Mouse (Mus musculus): ENCODE results near the gene Bbx. TPM values are rescaled to one million over a fixed set of nuclear protein-coding genes. Genes with fewer than 3 reads are reported as not detected.

Bbx gene
- polyA plus RNA-seq, 1 experiment: 10.5 TPM

GRCm38 (mm10) chr16:50428871-50429691 lies 3.1 kb downstream of the Bbx start:
- H3K4me3 ChIP-seq (replicated peaks; ENCODE audit: control insufficient read depth, low read depth, low read length): peak overlapping the region; percentile 78
- WGBS: 11% methylated on average over 23 of the region's 23 CpGs
- H3K4me1 ChIP-seq (ENCODE audit: control insufficient read depth, insufficient read depth, low read length): no peaks in the 10 kb centered on the region
- H3K27ac ChIP-seq (ENCODE audit: control insufficient read depth, insufficient read depth, low read depth, low read length, poor library complexity): no peak overlapping the region
- TF ChIP-seq POLR2A (IDR thresholded peaks at IDR 0.05; ENCODE audit: borderline replicate concordance, control insufficient read depth, low read depth, low read length) (no peak), CTCF (IDR thresholded peaks at IDR 0.05; ENCODE audit: control insufficient read depth, insufficient read depth, low read length) (no peak)

GRCm38 (mm10) chr16:50420130-50420529 lies 12.1 kb downstream of the Bbx start:
- Histone ChIP-seq H3K27ac (ENCODE audit: control insufficient read depth, insufficient read depth, low read depth, low read length, poor library complexity) (no peak overlapping the region), H3K4me1 (ENCODE audit: control insufficient read depth, insufficient read depth, low read length) (no peaks in the 10 kb centered on the region), H3K4me3 (replicated peaks; ENCODE audit: control insufficient read depth, low read depth, low read length) (no peak overlapping the region)
- TF ChIP-seq CTCF (IDR thresholded peaks at IDR 0.05; ENCODE audit: control insufficient read depth, insufficient read depth, low read length) (no peak), POLR2A (IDR thresholded peaks at IDR 0.05; ENCODE audit: borderline replicate concordance, control insufficient read depth, low read depth, low read length) (no peak)
- WGBS: 40% methylated on average over 1 of the region's 1 CpGs

- no peak overlapping the region for H3K4me3 ChIP-seq (replicated peaks; ENCODE audit: control insufficient read depth, low read depth, low read length)
- no peak for TF ChIP-seq POLR2A (IDR thresholded peaks at IDR 0.05; ENCODE audit: borderline replicate concordance, control insufficient read depth, low read depth, low read length)
- TF ChIP-seq CTCF (IDR thresholded peaks at IDR 0.05; ENCODE audit: control insufficient read depth, insufficient read depth, low read length): no peak
- WGBS: 51% methylated on average over 8 of the region's 8 CpGs
- no peak overlapping the region for H3K27ac ChIP-seq (ENCODE audit: control insufficient read depth, insufficient read depth, low read depth, low read length, poor library complexity)
- H3K4me1 ChIP-seq (ENCODE audit: control insufficient read depth, insufficient read depth, low read length): no peaks in the 10 kb centered on the region
Measured at GRCm38 (mm10) chr16:50415406-50415805, 16.8 kb downstream of the Bbx start.

DNA sequence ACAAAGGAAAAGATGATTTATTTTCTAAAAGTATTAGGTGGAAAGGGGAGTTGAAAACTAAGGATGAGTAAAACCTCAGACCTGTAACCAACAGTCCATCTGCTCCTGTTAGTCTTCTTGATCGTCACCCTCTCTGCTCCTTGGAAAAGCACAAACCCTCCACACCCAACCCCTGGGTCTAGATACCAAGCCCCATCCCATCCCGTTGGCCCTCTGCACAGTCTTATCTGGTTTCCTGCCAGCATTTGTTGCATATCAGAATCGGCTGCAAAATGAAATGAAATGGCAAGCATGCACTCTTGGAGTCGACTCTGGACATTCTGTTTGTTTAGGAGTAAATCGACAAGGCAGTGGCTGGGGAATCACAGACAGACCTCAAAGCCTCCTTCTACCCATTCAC lies 29.3 kb downstream of the Bbx start:
- no peak for TF ChIP-seq CTCF (IDR thresholded peaks at IDR 0.05; ENCODE audit: control insufficient read depth, insufficient read depth, low read length)
- no peak for TF ChIP-seq POLR2A (IDR thresholded peaks at IDR 0.05; ENCODE audit: borderline replicate concordance, control insufficient read depth, low read depth, low read length)
- 44% methylated on average over 5 of the region's 5 CpGs for WGBS
- no peak overlapping the region for H3K27ac ChIP-seq (ENCODE audit: control insufficient read depth, insufficient read depth, low read depth, low read length, poor library complexity)
- H3K4me3 ChIP-seq (replicated peaks; ENCODE audit: control insufficient read depth, low read depth, low read length): no peak overlapping the region
- H3K4me1 ChIP-seq (ENCODE audit: control insufficient read depth, insufficient read depth, low read length): no peaks in the 10 kb centered on the region

GRCm38 (mm10) chr16:50399775-50400174 lies 32.4 kb downstream of the Bbx start:
- WGBS: 86% methylated on average over 6 of the region's 6 CpGs

DNA sequence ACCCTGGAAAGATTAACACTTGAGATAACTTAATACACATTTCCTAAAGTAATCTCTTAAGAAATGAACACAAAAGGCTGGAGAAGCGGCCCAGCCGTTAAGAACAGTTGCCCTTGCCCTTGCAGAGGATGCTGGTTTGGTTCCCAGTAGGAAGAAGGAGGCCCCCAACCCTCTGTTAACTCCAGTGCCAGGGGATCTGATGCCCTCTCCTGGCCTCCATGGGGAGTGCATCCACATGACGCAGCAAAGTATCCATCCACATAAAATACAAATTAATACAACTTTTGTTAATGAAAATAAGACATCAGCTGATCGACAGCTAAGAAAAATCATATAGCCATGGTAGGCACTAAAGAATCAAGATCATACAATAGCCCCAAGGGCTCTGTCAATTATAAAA lies 33.6 kb downstream of the Bbx start:
- no peak overlapping the region for H3K27ac ChIP-seq (ENCODE audit: control insufficient read depth, insufficient read depth, low read depth, low read length, poor library complexity)
- 85% methylated on average over 4 of the region's 4 CpGs for WGBS
- TF ChIP-seq CTCF (IDR thresholded peaks at IDR 0.05; ENCODE audit: control insufficient read depth, insufficient read depth, low read length) (no peak), POLR2A (IDR thresholded peaks at IDR 0.05; ENCODE audit: borderline replicate concordance, control insufficient read depth, low read depth, low read length) (no peak)

More at GRCm38 (mm10) chr16:50399775-50400174, 32.4 kb downstream of the Bbx start:
- TF ChIP-seq POLR2A (IDR thresholded peaks at IDR 0.05; ENCODE audit: borderline replicate concordance, control insufficient read depth, low read depth, low read length) (no peak), CTCF (IDR thresholded peaks at IDR 0.05; ENCODE audit: control insufficient read depth, insufficient read depth, low read length) (no peak)
- no peaks in the 10 kb centered on the region for H3K4me1 ChIP-seq (ENCODE audit: control insufficient read depth, insufficient read depth, low read length)
- no peak overlapping the region for H3K4me3 ChIP-seq (replicated peaks; ENCODE audit: control insufficient read depth, low read depth, low read length)
- no peak overlapping the region for H3K27ac ChIP-seq (ENCODE audit: control insufficient read depth, insufficient read depth, low read depth, low read length, poor library complexity)

DNA sequence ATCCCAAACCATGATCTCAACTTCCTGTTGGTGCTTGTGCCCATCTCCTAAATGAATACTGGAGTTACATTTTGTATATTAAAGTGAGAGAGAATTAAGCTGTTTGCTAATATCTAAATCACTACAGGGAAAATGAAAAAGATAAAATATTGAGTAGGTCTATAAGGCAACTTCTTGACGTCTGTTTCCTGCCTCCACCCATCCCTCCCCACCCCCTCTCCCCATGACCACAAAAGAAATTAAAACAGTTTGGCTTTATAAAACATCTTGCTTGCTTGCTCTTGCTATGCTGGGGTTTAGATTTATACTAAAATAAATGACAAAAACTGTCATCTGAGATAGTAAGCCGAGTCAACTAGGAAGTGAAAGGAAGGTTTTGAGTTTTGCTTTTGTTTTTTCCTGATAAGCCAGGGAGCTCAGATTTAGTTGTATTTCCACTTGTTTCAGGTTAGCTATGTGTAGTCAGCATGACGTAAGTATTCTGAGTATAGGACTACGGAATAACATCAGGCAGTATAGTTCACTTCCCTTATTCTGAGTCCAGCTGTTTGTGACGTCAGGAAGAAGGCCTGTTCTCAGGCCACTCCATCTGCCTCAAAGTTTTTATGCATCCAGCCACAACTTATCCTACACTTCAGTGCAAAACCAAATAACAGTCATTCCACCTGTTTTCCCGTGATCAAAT lies 36.1 kb downstream of the Bbx start:
- Histone ChIP-seq H3K4me1 (ENCODE audit: control insufficient read depth, insufficient read depth, low read length) (no peaks in the 10 kb centered on the region), H3K27ac (ENCODE audit: control insufficient read depth, insufficient read depth, low read depth, low read length, poor library complexity) (no peak overlapping the region), H3K4me3 (replicated peaks; ENCODE audit: control insufficient read depth, low read depth, low read length) (no peak overlapping the region)
- 33% methylated on average over 6 of the region's 6 CpGs for WGBS
- TF ChIP-seq CTCF (IDR thresholded peaks at IDR 0.05; ENCODE audit: control insufficient read depth, insufficient read depth, low read length): no peak

More for the DNA sequence above, 33.6 kb downstream of the Bbx start:
- H3K4me3 ChIP-seq (replicated peaks; ENCODE audit: control insufficient read depth, low read depth, low read length): no peak overlapping the region
- no peaks in the 10 kb centered on the region for H3K4me1 ChIP-seq (ENCODE audit: control insufficient read depth, insufficient read depth, low read length)

DNA sequence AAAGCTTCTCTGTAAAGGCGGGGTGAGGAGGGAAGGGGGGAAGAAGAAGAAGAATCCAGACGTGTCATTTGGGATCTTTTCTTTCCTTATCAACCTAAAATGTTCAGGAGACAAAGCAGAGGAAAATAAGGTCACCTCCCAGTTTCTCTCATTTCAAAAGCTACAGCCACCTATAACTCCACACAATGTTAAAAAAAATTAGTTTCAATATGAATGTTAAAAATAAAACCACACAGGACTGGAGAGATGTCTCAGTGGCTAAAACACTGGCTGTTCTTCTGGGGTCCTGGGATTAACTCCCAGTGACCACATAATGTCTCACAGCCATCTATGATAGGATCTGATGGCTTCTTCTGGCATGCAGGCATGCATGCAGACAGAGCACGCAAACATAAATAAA lies 43.7 kb downstream of the Bbx start:
- H3K4me3 ChIP-seq (replicated peaks; ENCODE audit: control insufficient read depth, low read depth, low read length): no peak overlapping the region

More for the DNA sequence above, 43.7 kb downstream of the Bbx start:
- TF ChIP-seq CTCF (IDR thresholded peaks at IDR 0.05; ENCODE audit: control insufficient read depth, insufficient read depth, low read length) (no peak), POLR2A (IDR thresholded peaks at IDR 0.05; ENCODE audit: borderline replicate concordance, control insufficient read depth, low read depth, low read length) (no peak)
- H3K4me1 ChIP-seq (ENCODE audit: control insufficient read depth, insufficient read depth, low read length): no peaks in the 10 kb centered on the region
- H3K27ac ChIP-seq (ENCODE audit: control insufficient read depth, insufficient read depth, low read depth, low read length, poor library complexity): no peak overlapping the region
- WGBS: 71% methylated on average over 3 of the region's 3 CpGs
